Mouse (Mus musculus): ENCODE measurements around the gene Secisbp2.

DNA sequence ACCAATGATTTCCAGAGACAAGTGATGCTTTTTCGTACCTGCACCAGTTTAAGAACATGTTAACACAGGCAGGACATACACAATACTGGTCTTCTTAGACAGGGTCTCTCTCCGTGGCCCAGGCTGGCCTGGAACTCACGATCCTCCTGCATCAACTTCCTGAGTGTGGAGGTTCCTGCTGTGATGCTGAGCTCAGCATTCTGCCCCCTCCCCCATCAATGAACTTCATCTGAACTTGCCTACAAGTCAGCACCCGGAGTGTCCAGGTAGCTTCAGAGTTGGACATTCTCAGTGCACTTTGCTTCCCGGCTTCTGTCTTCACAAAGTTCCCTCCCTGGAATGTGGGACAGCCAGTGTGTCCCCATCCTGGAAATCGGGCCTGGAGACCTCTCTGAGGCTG is 73.1 kb downstream of the Secisbp2 start:
- TF ChIP-seq POLR2A (IDR thresholded peaks at IDR 0.05; ENCODE audit: low read depth, low read length) = no peak
- TF ChIP-seq CTCF (IDR thresholded peaks at IDR 0.05; ENCODE audit: extremely low read depth, insufficient read depth, insufficient read length, insufficient replicate concordance) = no peak
